Mouse (Mus musculus): Measurements from ENCODE around the gene Olfr323.

GRCm38 (mm10) chr11:58640272-58640867 lies 10.1 kb upstream of the Olfr323 start, which contains the start of gene Trim58:
- TF ChIP-seq CTCF (IDR thresholded peaks at IDR 0.05; ENCODE audit: borderline replicate concordance, control insufficient read depth, extremely low read depth, insufficient read depth, low read length, poor library complexity) (no peak), POLR2A (IDR thresholded peaks at IDR 0.05; ENCODE audit: control insufficient read depth, extremely low read depth, insufficient read depth, low read length, poor library complexity) (no peak)

Measured in thymus, adult 2 months (tissue).